Mouse (Mus musculus) bone marrow macrophage, adult 2 months (primary cell): Measurements from ENCODE around the gene Rapgef2. TPM values are rescaled to one million over a fixed set of nuclear protein-coding genes. Genes with fewer than 3 reads are reported as not detected.
A peak's percentile ranks its signal among the peaks of the same experiment; 100 is the strongest.

ENCODE experiments used
- H3K27ac ChIP-seq: 2 replicates; pipeline ENCODE4 v1.5.1; 2012; ENCODE audit warnings: low read depth, low read length; ENCODE audit not compliant: insufficient read depth
- H3K4me1 ChIP-seq: 2 replicates; pipeline ENCODE4 v1.6.1; 2012; ENCODE audit warnings: low read length; ENCODE audit not compliant: control insufficient read depth, insufficient read depth
- H3K4me3 ChIP-seq: 2 replicates; pipeline ENCODE4 v1.5.1; 2012; ENCODE audit warnings: mild to moderate bottlenecking, low read length, moderate library complexity; ENCODE audit not compliant: insufficient read depth
- CTCF ChIP-seq: IDR thresholded peaks from 2 replicates; pipeline ENCODE4 v1.5.1; 2012; ENCODE audit warnings: low read depth, mild to moderate bottlenecking, low read length, moderate library complexity
- POLR2A ChIP-seq: IDR thresholded peaks from 2 replicates; pipeline ENCODE4 v1.6.1; 2012; ENCODE audit warnings: mild to moderate bottlenecking, low read depth, low read length, borderline replicate concordance
- polyA plus RNA-seq: library from polyadenylated mRNA; stranded (reverse); fragments of >200 nt; gene quantifications from 2 replicates; pipeline ENCODE4 v1.2.4, GENCODE M21; 2012; ENCODE audit not compliant: missing spikeins, insufficient read depth, insufficient read length

The Rapgef2 gene
- polyA plus RNA-seq, 1 experiment, result 13.3 TPM

GRCm38 (mm10) chr3:79193001-79193400 is 93.3 kb downstream of the Rapgef2 start:
- Histone ChIP-seq H3K4me1 (peaks cover 27% of the 10 kb centered on the region), H3K4me3 (no peak overlapping the region), H3K27ac (no peak overlapping the region)
- TF ChIP-seq POLR2A (no peak), CTCF (no peak)

GRCm38 (mm10) chr3:79191981-79192380 is 94.3 kb downstream of the Rapgef2 start:
- TF ChIP-seq CTCF, result no peak
- no peak for TF ChIP-seq POLR2A
- Histone ChIP-seq H3K4me3 (no peak overlapping the region), H3K4me1 (peaks cover 27% of the 10 kb centered on the region), H3K27ac (no peak overlapping the region)

- TF ChIP-seq POLR2A (no peak), CTCF (no peak)
- Histone ChIP-seq H3K27ac (no peak overlapping the region), H3K4me1 (peaks cover 23% of the 10 kb centered on the region), H3K4me3 (no peak overlapping the region)
These were observed 94.8 kb downstream of the Rapgef2 start for GRCm38 (mm10) chr3:79191471-79191870.

- Histone ChIP-seq H3K4me1 (peaks cover 20% of the 10 kb centered on the region), H3K4me3 (no peak overlapping the region), H3K27ac (no peak overlapping the region)
- no peak for TF ChIP-seq CTCF
These were observed 95.9 kb downstream of the Rapgef2 start for GRCm38 (mm10) chr3:79190377-79190776.

DNA sequence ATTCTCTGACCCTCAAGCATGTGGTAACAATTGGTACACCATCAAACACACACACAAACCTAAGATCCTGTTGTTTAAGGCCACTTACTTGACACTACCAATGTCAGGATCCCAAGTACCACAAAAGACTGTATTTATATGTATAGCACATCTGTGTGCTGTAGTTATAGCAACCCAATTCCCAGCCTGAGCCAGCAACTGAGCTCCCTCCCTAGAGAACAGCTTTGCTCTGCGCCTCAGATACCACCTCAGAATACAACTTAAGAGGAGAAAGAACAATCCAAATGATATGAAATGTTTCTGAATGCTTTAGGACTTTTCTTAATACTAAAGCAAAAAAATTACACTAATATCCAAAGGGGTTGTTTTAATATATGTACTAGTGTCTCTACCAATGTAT is 98.4 kb downstream of the Rapgef2 start:
- Histone ChIP-seq H3K27ac (no peak overlapping the region), H3K4me3 (no peak overlapping the region), H3K4me1 (peaks cover 8% of the 10 kb centered on the region)
- no peak for TF ChIP-seq POLR2A
- TF ChIP-seq CTCF, result no peak

DNA sequence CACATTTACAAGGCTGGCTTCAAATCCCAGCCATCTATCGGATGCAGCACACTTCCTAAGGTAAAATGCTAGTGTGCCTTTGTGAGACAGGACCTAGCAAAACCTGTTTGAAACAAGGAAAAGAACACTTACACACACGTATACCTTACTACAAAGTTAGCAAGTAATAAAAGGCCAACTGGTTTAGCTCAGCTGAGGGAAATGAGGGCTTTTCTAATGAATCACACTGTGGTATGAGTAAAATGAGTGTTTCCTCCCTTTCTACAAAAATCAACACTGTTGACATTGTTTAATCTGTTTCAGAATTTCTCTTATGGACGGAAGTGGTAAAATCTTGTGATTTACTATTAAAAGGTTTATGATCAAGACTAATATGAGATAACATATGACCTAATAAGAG is 104.0 kb downstream of the Rapgef2 start:
- no peak overlapping the region for H3K4me3 ChIP-seq
- H3K4me1 ChIP-seq, result peaks cover 28% of the 10 kb centered on the region
- H3K27ac ChIP-seq, result no peak overlapping the region
- TF ChIP-seq POLR2A, result no peak
- TF ChIP-seq CTCF, result no peak

GRCm38 (mm10) chr3:79181248-79181991 is 104.9 kb downstream of the Rapgef2 start:
- H3K27ac ChIP-seq, result no peak overlapping the region
- H3K4me1 ChIP-seq, result peaks cover 36% of the 10 kb centered on the region
- TF ChIP-seq CTCF, result no peak
- TF ChIP-seq POLR2A, result no peak
- no peak overlapping the region for H3K4me3 ChIP-seq

- TF ChIP-seq CTCF (no peak), POLR2A (no peak)
- peaks cover 39% of the 10 kb centered on the region for H3K4me1 ChIP-seq
- H3K4me3 ChIP-seq, result no peak overlapping the region
- no peak overlapping the region for H3K27ac ChIP-seq
These were observed 106.2 kb downstream of the Rapgef2 start for GRCm38 (mm10) chr3:79180086-79180485.

GRCm38 (mm10) chr3:79179499-79180053 is 106.7 kb downstream of the Rapgef2 start:
- H3K27ac ChIP-seq, result no peak overlapping the region

GRCm38 (mm10) chr3:79178708-79179107 is 107.6 kb downstream of the Rapgef2 start:
- Histone ChIP-seq H3K27ac (0 out of 2 replicates have a peak overlapping the region, but pooled peaks have one; percentile 6), H3K4me3 (no peak overlapping the region), H3K4me1 (peaks cover 48% of the 10 kb centered on the region)
- no peak for TF ChIP-seq POLR2A
- no peak for TF ChIP-seq CTCF

More at GRCm38 (mm10) chr3:79179499-79180053, 106.7 kb downstream of the Rapgef2 start:
- H3K4me1 ChIP-seq, result peaks cover 41% of the 10 kb centered on the region
- no peak overlapping the region for H3K4me3 ChIP-seq
- TF ChIP-seq POLR2A (no peak), CTCF (no peak)
